Mouse (Mus musculus) liver, embryonic 16.5 days (tissue): ENCODE measurements around the gene Gm1604a. TPM values are rescaled to one million over a fixed set of nuclear protein-coding genes. Genes with fewer than 3 reads are reported as not detected.
"Not testable (repeated sequence)": the region's sequence is repeated elsewhere in the genome, so short reads cannot be mapped to it uniquely, and the experiment has no call there.

Source experiments
- ATAC-seq: fragments of 200-750 bp; cut with Nextera tagmentation; 2 replicates; pipeline ENCODE4 v1.8.0; 2017; ENCODE audit warnings: low read depth, mild to moderate bottlenecking, moderate number of reproducible peaks, moderate library complexity
- H3K27ac ChIP-seq: fragments of 300-500 bp; sonication (generic); 2 replicates; pipeline ENCODE4 v1.5.1; 2014; ENCODE audit warnings: mild to moderate bottlenecking, low read length
- H3K27me3 ChIP-seq: fragments of 300-500 bp; sonication (generic); 2 replicates; pipeline ENCODE4 v1.6.1; 2014; ENCODE audit warnings: low read depth, low read length, mixed read lengths; ENCODE audit not compliant: control insufficient read depth, insufficient read depth
- H3K36me3 ChIP-seq: fragments of 300-500 bp; sonication (generic); 2 replicates; pipeline ENCODE4 v1.6.1; 2014; ENCODE audit warnings: mild to moderate bottlenecking; ENCODE audit not compliant: control insufficient read depth, insufficient read depth
- H3K4me1 ChIP-seq: fragments of 300-500 bp; sonication (generic); 2 replicates; pipeline ENCODE4 v1.6.1; 2014; ENCODE audit warnings: low read depth, low read length, mixed read lengths; ENCODE audit not compliant: control insufficient read depth
- H3K4me2 ChIP-seq: fragments of 300-500 bp; sonication (generic); 2 replicates; pipeline ENCODE4 v1.6.1; 2014; ENCODE audit warnings: low read depth, low read length, mixed read lengths
- H3K4me3 ChIP-seq: fragments of 300-500 bp; sonication (generic); 2 replicates; pipeline ENCODE4 v1.5.1; 2014; ENCODE audit warnings: low read depth, mild to moderate bottlenecking, low read length
- H3K9ac ChIP-seq: fragments of 300-500 bp; sonication (generic); 2 replicates; pipeline ENCODE4 v1.6.1; 2014; ENCODE audit warnings: low read depth, low read length
- H3K9me3 ChIP-seq: fragments of 300-500 bp; sonication (generic); replicated peaks from 2 replicates; pipeline ENCODE4 v1.6.1; 2016; ENCODE audit warnings: low read length; ENCODE audit not compliant: control insufficient read depth
- WGBS: fragments of 180-500 bp; shearing (Covaris S2); extraction: QIAGEN DNeasy Blood & Tissue Kit; methylation state at CpG from one replicate; pipeline ENCODE4 v1.1.7; 2014; ENCODE audit not compliant: insufficient replicate concordance; 5-methylcytosine and 5-hydroxymethylcytosine counted together
- polyA plus RNA-seq: library from polyadenylated mRNA; unstranded; fragments of >200 nt; fragmentation: Nextera tagmentation; extraction: Ambion mirVana; gene quantifications from 2 replicates; pipeline ENCODE4 v1.2.1, GENCODE M21; 2015

Gm1604a gene
- polyA plus RNA-seq, 1 experiment from 2014 or later: 0.12 TPM

GRCm38 (mm10) chr17:7001790-7002585, 23.4 kb upstream of the Gm1604a start:
- WGBS: 69% methylated on average over 9 of the region's 12 CpGs
- H3K4me2 ChIP-seq, H3K27ac ChIP-seq, H3K9me3 ChIP-seq, H3K36me3 ChIP-seq, H3K4me1 ChIP-seq, H3K4me3 ChIP-seq, ATAC-seq, H3K9ac ChIP-seq, H3K27me3 ChIP-seq: not testable (repeated sequence)

- not testable (repeated sequence) for H3K9ac ChIP-seq, ATAC-seq, H3K27me3 ChIP-seq, H3K4me2 ChIP-seq, H3K36me3 ChIP-seq, H3K4me1 ChIP-seq, H3K27ac ChIP-seq, H3K4me3 ChIP-seq, H3K9me3 ChIP-seq
- no CpG with 5 or more reads among the region's 3 CpGs for WGBS
Observed at GRCm38 (mm10) chr17:7003392-7003791, 22.0 kb upstream of the Gm1604a start.

GRCm38 (mm10) chr17:7005646-7006045, 19.7 kb upstream of the Gm1604a start:
- ATAC-seq, H3K4me3 ChIP-seq, H3K9ac ChIP-seq, H3K36me3 ChIP-seq, H3K27ac ChIP-seq, H3K9me3 ChIP-seq, H3K27me3 ChIP-seq, H3K4me2 ChIP-seq, H3K4me1 ChIP-seq: not testable (repeated sequence)
- 43% methylated on average over 3 of the region's 4 CpGs for WGBS

GRCm38 (mm10) chr17:7008885-7009284, 16.5 kb upstream of the Gm1604a start:
- H3K4me1 ChIP-seq, H3K36me3 ChIP-seq, H3K9ac ChIP-seq, ATAC-seq, H3K9me3 ChIP-seq, H3K4me3 ChIP-seq, H3K27me3 ChIP-seq, H3K27ac ChIP-seq, H3K4me2 ChIP-seq: not testable (repeated sequence)

GRCm38 (mm10) chr17:7009440-7009839, 15.9 kb upstream of the Gm1604a start:
- ATAC-seq, H3K27ac ChIP-seq, H3K9me3 ChIP-seq, H3K4me1 ChIP-seq, H3K4me3 ChIP-seq, H3K4me2 ChIP-seq, H3K9ac ChIP-seq, H3K36me3 ChIP-seq, H3K27me3 ChIP-seq: not testable (repeated sequence)
- WGBS: no CpG with 5 or more reads among the region's 7 CpGs

- H3K27me3 ChIP-seq, H3K27ac ChIP-seq, H3K9ac ChIP-seq, ATAC-seq, H3K4me2 ChIP-seq, H3K9me3 ChIP-seq, H3K4me1 ChIP-seq, H3K4me3 ChIP-seq, H3K36me3 ChIP-seq: not testable (repeated sequence)
- 22% methylated on average over 4 of the region's 9 CpGs for WGBS
Observed at GRCm38 (mm10) chr17:7009901-7010300, 15.5 kb upstream of the Gm1604a start.

- WGBS: no CpG with 5 or more reads among the region's 1 CpGs
- H3K9me3 ChIP-seq, H3K36me3 ChIP-seq, ATAC-seq, H3K4me3 ChIP-seq, H3K4me1 ChIP-seq, H3K4me2 ChIP-seq, H3K27me3 ChIP-seq, H3K27ac ChIP-seq, H3K9ac ChIP-seq: not testable (repeated sequence)
Observed at GRCm38 (mm10) chr17:7014190-7014589, 11.2 kb upstream of the Gm1604a start.

- H3K27ac ChIP-seq, H3K9me3 ChIP-seq, H3K4me1 ChIP-seq, H3K4me2 ChIP-seq, H3K36me3 ChIP-seq, ATAC-seq, H3K4me3 ChIP-seq, H3K9ac ChIP-seq, H3K27me3 ChIP-seq: not testable (repeated sequence)
- 60% methylated on average over 3 of the region's 14 CpGs for WGBS
Observed at GRCm38 (mm10) chr17:7025764-7026346, 487 bp downstream of the Gm1604a start.

GRCm38 (mm10) chr17:7030204-7030603, 4.8 kb downstream of the Gm1604a start:
- 51% methylated on average over 5 of the region's 7 CpGs for WGBS
- not testable (repeated sequence) for H3K27ac ChIP-seq, H3K4me3 ChIP-seq, H3K4me1 ChIP-seq, H3K9me3 ChIP-seq, ATAC-seq, H3K4me2 ChIP-seq, H3K27me3 ChIP-seq, H3K36me3 ChIP-seq, H3K9ac ChIP-seq
